In genomic region chr9:75231841-75232746, GRCm38 (mm10) we compare ENCODE assay signal across 8 mouse cellular contexts. TPM values are rescaled to one million over a fixed set of nuclear protein-coding genes. Genes with fewer than 3 reads are reported as not detected.
A peak's percentile ranks its signal among the peaks of the same experiment; 100 is the strongest.
DNase-seq lines count a peak whose midpoint lies in the region; ATAC-seq and TF ChIP-seq lines count a peak whose summit lies in the region.

TSS of gene Myo5c (plus strand) at chr9:75232020.

- H3K9ac ChIP-seq in heart, embryonic 11.5 days (ENCODE audit: low read depth, low read length) = peak within 1 kb of the TSS; percentile 57
- H3K9ac ChIP-seq in lung, embryonic 15.5 days = peak within 1 kb of the TSS; percentile 66

- no peak for TF ChIP-seq POLR2A in small intestine, adult 2 months (IDR thresholded peaks at IDR 0.05; ENCODE audit: low read depth, low read length)

- H3K36me3 ChIP-seq in heart, embryonic 11.5 days (ENCODE audit: control insufficient read depth, insufficient read depth, low read length) = no peaks in the 10 kb centered on the region
- H3K36me3 ChIP-seq in lung, embryonic 15.5 days = no peaks in the 10 kb centered on the region
- no peaks in the 10 kb centered on the region for H3K36me3 ChIP-seq in small intestine, adult 2 months (ENCODE audit: control insufficient read depth, insufficient read depth, low read length)

- H3K27me3 ChIP-seq in heart, embryonic 11.5 days (ENCODE audit: control insufficient read depth, insufficient read depth, low read length) = peaks cover 29% of the 10 kb centered on the region
- H3K27me3 ChIP-seq in lung, embryonic 15.5 days = peaks cover 24% of the 10 kb centered on the region
- peaks cover 6% of the 10 kb centered on the region; the same call in 1 of the 2 replicates for H3K27me3 ChIP-seq in small intestine, adult 2 months (ENCODE audit: control insufficient read depth, insufficient read depth, low read length)

- peak within 1 kb of the TSS; percentile 75 for H3K4me2 ChIP-seq in heart, embryonic 11.5 days
- peak within 1 kb of the TSS; percentile 55 for H3K4me2 ChIP-seq in lung, embryonic 15.5 days

- no peak within 1 kb of the TSS for H3K27ac ChIP-seq in heart, embryonic 11.5 days (ENCODE audit: low read depth, low read length)
- H3K27ac ChIP-seq in lung, embryonic 15.5 days = peak within 1 kb of the TSS; percentile 94
- peak within 1 kb of the TSS; percentile 49; the same call in 1 of the 2 replicates for H3K27ac ChIP-seq in small intestine, adult 2 months (ENCODE audit: insufficient read depth, low read depth, low read length)

- peak within 1 kb of the TSS; percentile 45 for H3K4me3 ChIP-seq in heart, embryonic 11.5 days (ENCODE audit: low read depth, low read length)
- peak within 1 kb of the TSS; percentile 56 for H3K4me3 ChIP-seq in lung, embryonic 15.5 days
- H3K4me3 ChIP-seq in small intestine, adult 2 months (ENCODE audit: low read depth, low read length) = peak within 1 kb of the TSS; percentile 75

- 4% methylated on average over 48 of the region's 48 CpGs for WGBS in heart, embryonic 11.5 days (ENCODE audit: insufficient replicate concordance)
- 4% methylated on average over 42 of the region's 48 CpGs for WGBS in lung, embryonic 15.5 days
- WGBS in small intestine, adult 2 months = 5% methylated on average over 48 of the region's 48 CpGs

- H3K4me1 ChIP-seq in heart, embryonic 11.5 days (ENCODE audit: control insufficient read depth, insufficient read depth, low read length) = peaks cover 7% of the 10 kb centered on the region; the same call in 1 of the 2 replicates
- H3K4me1 ChIP-seq in lung, embryonic 15.5 days = peaks cover 22% of the 10 kb centered on the region
- H3K4me1 ChIP-seq in small intestine, adult 2 months (ENCODE audit: control insufficient read depth, insufficient read depth, insufficient read length, low read length) = peaks cover 14% of the 10 kb centered on the region

- intact Hi-C loops in left cerebral cortex, postnatal 4 days (cut with DNase I) = no loop called here

- peak; percentile 81 for DNase-seq in WW6 (ENCODE audit: low read depth, low spot score)
- DNase-seq in embryo, embryonic 11 days = peak; percentile 65
- DNase-seq in kidney, adult 9 months = peak; percentile 69
- no peak for DNase-seq in left cerebral cortex, postnatal 4 days
- no peak for DNase-seq in adipocyte (ENCODE audit: low spot score)

- no peaks in the 10 kb centered on the region for H3K9me3 ChIP-seq in heart, embryonic 11.5 days (replicated peaks; ENCODE audit: control insufficient read depth, low read length)
- H3K9me3 ChIP-seq in lung, embryonic 15.5 days = no peaks in the 10 kb centered on the region

- ATAC-seq in heart, embryonic 11.5 days (replicated peaks; ENCODE audit: insufficient number of reproducible peaks, low FRiP score, low TSS enrichment) = no peak
- ATAC-seq in lung, embryonic 15.5 days (ENCODE audit: borderline replicate concordance, extremely low read depth, low FRiP score, low TSS enrichment) = peak; percentile 69; the same call in 1 of the 2 replicates

- TF ChIP-seq CTCF in small intestine, adult 2 months (IDR thresholded peaks at IDR 0.05; ENCODE audit: extremely low read depth, insufficient read length, insufficient replicate concordance, low read depth, low read length) = no peak

RNA-seq across cellular contexts. Expression of gene Myo5c, which starts in this region (rescaled TPM):
- 1.0 and 1.3 TPM in 2 replicates for polyA plus RNA-seq in heart, embryonic 11.5 days (2014; fragmentation: Nextera tagmentation; extraction: Ambion mirVana)
- 27.8 and 30.2 TPM in 2 replicates for polyA plus RNA-seq in lung, embryonic 15.5 days (2015; fragmentation: Nextera tagmentation; extraction: Ambion mirVana)
- 10.9 and 12.1 TPM in 2 replicates for polyA plus RNA-seq in small intestine, adult 2 months (2012; rRNA removed)
- total RNA-seq in left cerebral cortex, postnatal 4 days (2021) = under 1 TPM; 0.14 to 0.32 TPM

Comparison
In these comparisons a context has a peak if more than half of its experiments do, and no peak if none do; other contexts are left out.
1. DNase-seq: peak in WW6 (single experiment), embryo, embryonic 11 days (single experiment) and kidney, adult 9 months (single experiment); none in left cerebral cortex, postnatal 4 days (single experiment) and adipocyte (single experiment).
2. Peak in every context shown above with its lines, with median percentiles within 50 percentile points of each other: H3K4me3 ChIP-seq.